ENCODE assay signal across 7 mouse cellular contexts in the genomic region with DNA sequence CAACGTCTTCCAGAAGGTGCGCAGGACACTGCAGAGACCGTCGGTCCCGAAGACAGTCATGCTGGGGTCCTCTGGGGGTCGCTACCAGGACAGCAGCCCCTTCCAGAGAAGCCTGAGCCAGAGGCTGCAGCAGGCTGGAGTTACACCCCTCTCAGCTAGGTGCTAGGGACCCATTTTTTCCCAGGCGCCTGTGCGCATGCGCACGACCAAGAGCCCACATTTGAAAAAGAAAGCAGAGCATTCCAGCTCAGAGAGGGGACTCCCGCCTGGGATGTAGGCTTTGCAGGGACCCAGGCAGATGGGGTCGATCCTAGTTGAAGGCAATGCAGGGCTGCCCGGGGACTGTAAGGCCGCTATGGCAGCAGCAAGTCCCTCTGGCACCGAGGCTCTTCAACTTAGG.
DNase-seq lines count a peak whose midpoint lies in the region; ATAC-seq and TF ChIP-seq lines count a peak whose summit lies in the region.
"Not testable (repeated sequence)": the region's sequence is repeated elsewhere in the genome, so short reads cannot be mapped to it uniquely, and the experiment has no call there.

No protein-coding gene starts in this region.

- not testable (repeated sequence) for H3K36me3 ChIP-seq in forebrain, embryonic 11.5 days (ENCODE audit: control insufficient read depth, insufficient read depth, low read length); heart, embryonic 10.5 days; limb, embryonic 14.5 days (ENCODE audit: control insufficient read depth, insufficient read depth, low read length)

- peak; percentile 54 for DNase-seq in adrenal gland, postnatal 25 days
- DNase-seq in forebrain, embryonic 11.5 days (ENCODE audit: low spot score), result peak; percentile 80
- peak; percentile 83 for DNase-seq in heart, embryonic 10.5 days (ENCODE audit: low spot score)
- DNase-seq in kidney, postnatal 25 days, result peak; percentile 16 to 51
- DNase-seq in limb, embryonic 14.5 days (ENCODE audit: low spot score), result peak; percentile 69
- peak; percentile 70 for DNase-seq in neural tube, embryonic 10.5 days (ENCODE audit: extremely low spot score, low spot score)
- DNase-seq in telencephalon, adult 2 months (ENCODE audit: low read depth, low spot score), result peak; percentile 2

- not testable (repeated sequence) for H3K4me1 ChIP-seq in forebrain, embryonic 11.5 days (replicated peaks; ENCODE audit: control insufficient read depth, insufficient read depth, low read length); heart, embryonic 10.5 days; limb, embryonic 14.5 days (ENCODE audit: control insufficient read depth, insufficient read depth, low read length)

- ATAC-seq in forebrain, embryonic 11.5 days (replicated peaks; ENCODE audit: low FRiP score); limb, embryonic 14.5 days (ENCODE audit: low FRiP score, low read depth): not testable (repeated sequence)

- not testable (repeated sequence) for H3K9me3 ChIP-seq in forebrain, embryonic 11.5 days (ENCODE audit: control insufficient read depth, low read length); heart, embryonic 10.5 days; limb, embryonic 14.5 days (ENCODE audit: control insufficient read depth, low read length)

- WGBS in forebrain, embryonic 11.5 days, result 4% methylated on average over 7 of the region's 15 CpGs
- WGBS in heart, embryonic 10.5 days, result 13% methylated on average over 7 of the region's 15 CpGs
- 4% methylated on average over 6 of the region's 15 CpGs for WGBS in limb, embryonic 14.5 days

- not testable (repeated sequence) for H3K9ac ChIP-seq in forebrain, embryonic 11.5 days (ENCODE audit: low read length); limb, embryonic 14.5 days (ENCODE audit: low read depth, low read length, severe bottlenecking)

- TF ChIP-seq POLR2A in limb, embryonic 14.5 days (IDR thresholded peaks at IDR 0.05; ENCODE audit: borderline replicate concordance, extremely low read depth, insufficient read depth, insufficient read length), result not testable (repeated sequence)

- H3K4me2 ChIP-seq in forebrain, embryonic 11.5 days (ENCODE audit: low read depth, low read length, severe bottlenecking); limb, embryonic 14.5 days (replicated peaks; ENCODE audit: low read depth, low read length, severe bottlenecking): not testable (repeated sequence)

- H3K27ac ChIP-seq in forebrain, embryonic 11.5 days (ENCODE audit: low read depth, low read length); heart, embryonic 10.5 days; limb, embryonic 14.5 days (replicated peaks; ENCODE audit: low read depth, low read length): not testable (repeated sequence)

- H3K4me3 ChIP-seq in forebrain, embryonic 11.5 days (ENCODE audit: low read depth, low read length); heart, embryonic 10.5 days; limb, embryonic 14.5 days (replicated peaks; ENCODE audit: low read length): not testable (repeated sequence)

- H3K27me3 ChIP-seq in forebrain, embryonic 11.5 days (ENCODE audit: control insufficient read depth, insufficient read depth, low read length); heart, embryonic 10.5 days (ENCODE audit: insufficient read depth, poor library complexity, severe bottlenecking); limb, embryonic 14.5 days (ENCODE audit: control insufficient read depth, insufficient read depth, low read length): not testable (repeated sequence)

Comparison
In these comparisons a context has a peak if more than half of its experiments do, and no peak if none do; other contexts are left out.
1. DNase-seq: peak in every context shown above with its lines; median percentile 83 in heart, embryonic 10.5 days; 80 in forebrain, embryonic 11.5 days; 70 in neural tube, embryonic 10.5 days; 69 in limb, embryonic 14.5 days; 54 in adrenal gland, postnatal 25 days; 34 in kidney, postnatal 25 days; 2 in telencephalon, adult 2 months.